Mouse (Mus musculus) CH12.LX (cell line): Measurements from ENCODE around the gene Prpf39. TPM values are rescaled to one million over a fixed set of nuclear protein-coding genes. Genes with fewer than 3 reads are reported as not detected.

Experiments used
- DNase-seq: peaks from one replicate; pipeline ENCODE4 v3.0.0-alpha.2; 2013; ENCODE audit errors: extremely low read depth
- H3K27ac ChIP-seq: 2 replicates; pipeline ENCODE4 v1.5.1; 2012; ENCODE audit warnings: low read depth, mild to moderate bottlenecking, control low read depth, moderate library complexity; ENCODE audit not compliant: insufficient read depth
- H3K27me3 ChIP-seq: replicated peaks from 2 replicates; pipeline ENCODE3; 2012; ENCODE audit warnings: inconsistent platforms
- H3K36me3 ChIP-seq, 2 experiments: replicated peaks in 1 of 2; 2 replicates each; pipeline versions ENCODE3 to v1.6.1; 2012; ENCODE audit warnings: inconsistent platforms in 1 of 2, low read length in 1 of 2, mild to moderate bottlenecking in 1 of 2, mixed read lengths in 1 of 2, moderate library complexity in 1 of 2; ENCODE audit not compliant: control insufficient read depth in 1 of 2, insufficient read depth in 1 of 2
- H3K4me1 ChIP-seq, 2 experiments: 2 replicates each; pipeline ENCODE4 v1.6.1; 2012; ENCODE audit warnings: inconsistent platforms in 1 of 2, moderate library complexity in 1 of 2; ENCODE audit not compliant: insufficient read depth in 2 of 2, control insufficient read depth in 1 of 2
- H3K4me2 ChIP-seq: 2 replicates; pipeline ENCODE4 v1.6.1; 2012; ENCODE audit warnings: low read depth, mild to moderate bottlenecking, control low read depth; ENCODE audit not compliant: poor library complexity, insufficient read depth, severe bottlenecking
- H3K4me3 ChIP-seq, 3 experiments: fragments of 150-350 bp in 1 of 3; sonication (generic) in 1 of 3; replicated peaks in 1 of 3; 2 replicates each; pipeline versions ENCODE3 to v1.5.1; 2011 to 2012; ENCODE audit warnings: low read depth in 2 of 3, low read length in 2 of 3, mild to moderate bottlenecking in 2 of 3, moderate library complexity in 2 of 3, control low read depth in 1 of 3, improper control_type of control experiment in 1 of 3, inconsistent platforms in 1 of 3, mixed read lengths in 1 of 3; ENCODE audit not compliant: poor library complexity in 1 of 3
- H3K79me2 ChIP-seq: replicated peaks from 2 replicates; pipeline ENCODE4 v1.6.1; 2012; ENCODE audit warnings: mild to moderate bottlenecking, moderate library complexity; ENCODE audit not compliant: control insufficient read depth, poor library complexity, insufficient read depth, severe bottlenecking; ENCODE audit errors: extremely low read depth
- H3K9ac ChIP-seq: 2 replicates; pipeline ENCODE4 v1.6.1; 2012; ENCODE audit warnings: low read depth, mild to moderate bottlenecking, control low read depth, moderate library complexity; ENCODE audit not compliant: insufficient read depth
- H3K9me3 ChIP-seq: replicated peaks from 2 replicates; pipeline ENCODE3; 2012; ENCODE audit warnings: low read length, inconsistent platforms, mixed read lengths
- BHLHE40 ChIP-seq: IDR thresholded peaks from 2 replicates; pipeline ENCODE4 v1.6.1; 2011; ENCODE audit warnings: mild to moderate bottlenecking, low read depth, low read length, improper control_type of control experiment
- CTCF ChIP-seq, 2 experiments: IDR thresholded peaks in 1 of 2; conservative IDR thresholded peaks in 1 of 2; 2 replicates each; pipeline ENCODE4 v1.5.1; 2011 to 2012; ENCODE audit warnings: low read depth in 2 of 2, low read length in 2 of 2, improper control_type of control experiment in 1 of 2, inconsistent platforms in 1 of 2, mild to moderate bottlenecking in 1 of 2, moderate library complexity in 1 of 2
- EP300 ChIP-seq: IDR thresholded peaks from 2 replicates; pipeline ENCODE4 v1.6.1; 2011; ENCODE audit warnings: low read length, improper control_type of control experiment
- ETS1 ChIP-seq: conservative IDR thresholded peaks from 2 replicates; pipeline ENCODE4 v1.6.1; 2012; ENCODE audit warnings: low read depth, mild to moderate bottlenecking, inconsistent platforms, low read length, improper control_type of control experiment, moderate library complexity
- GABPA ChIP-seq: IDR thresholded peaks from 2 replicates; pipeline ENCODE4 v1.6.1; 2012; ENCODE audit warnings: low read depth, low read length, improper control_type of control experiment, inconsistent platforms; ENCODE audit not compliant: insufficient replicate concordance
- HCFC1 ChIP-seq: IDR thresholded peaks from 2 replicates; pipeline ENCODE4 v1.6.1; 2012; ENCODE audit warnings: low read depth, mild to moderate bottlenecking, inconsistent platforms, low read length, improper control_type of control experiment
- JUN ChIP-seq: IDR thresholded peaks from 2 replicates; pipeline ENCODE4 v1.6.1; 2011; ENCODE audit warnings: low read depth, mild to moderate bottlenecking, low read length, improper control_type of control experiment, moderate library complexity; ENCODE audit not compliant: insufficient read depth
- JUND ChIP-seq: conservative IDR thresholded peaks from 2 replicates; pipeline ENCODE4 v1.6.1; 2011; ENCODE audit warnings: low read depth, low read length, improper control_type of control experiment
- KAT2A ChIP-seq: IDR thresholded peaks from 2 replicates; pipeline ENCODE4 v1.6.1; 2012; ENCODE audit warnings: low read length, improper control_type of control experiment, inconsistent platforms; ENCODE audit not compliant: insufficient replicate concordance
- MAFK ChIP-seq: IDR thresholded peaks from 2 replicates; pipeline ENCODE4 v1.6.1; 2011; ENCODE audit warnings: low read length, improper control_type of control experiment; ENCODE audit not compliant: insufficient replicate concordance
- MAX ChIP-seq: IDR thresholded peaks from 2 replicates; pipeline ENCODE4 v1.6.1; 2011; ENCODE audit warnings: low read length, improper control_type of control experiment
- MXI1 ChIP-seq: IDR thresholded peaks from 2 replicates; pipeline ENCODE4 v1.6.1; 2011; ENCODE audit warnings: mild to moderate bottlenecking, low read depth, low read length, improper control_type of control experiment
- NELFE ChIP-seq: IDR thresholded peaks from 2 replicates; pipeline ENCODE4 v1.6.1; 2011; ENCODE audit warnings: low read depth, low read length, improper control_type of control experiment
- NRF1 ChIP-seq: IDR thresholded peaks from 2 replicates; pipeline ENCODE4 v1.6.1; 2014; ENCODE audit warnings: low read depth, mild to moderate bottlenecking, inconsistent platforms, low read length, improper control_type of control experiment, moderate library complexity
- PAX5 ChIP-seq: IDR thresholded peaks from 2 replicates; pipeline ENCODE4 v1.6.1; 2012; ENCODE audit warnings: low read length, inconsistent platforms, mixed read lengths
- POLR2A ChIP-seq: IDR thresholded peaks from 2 replicates; pipeline ENCODE4 v1.6.1; 2011; ENCODE audit warnings: low read depth, mild to moderate bottlenecking, improper control_type of control experiment, low read length
- POLR2AphosphoS2 ChIP-seq: IDR thresholded peaks from 2 replicates; pipeline ENCODE4 v1.6.1; 2011; ENCODE audit warnings: low read depth, low read length, improper control_type of control experiment
- RAD21 ChIP-seq: IDR thresholded peaks from 2 replicates; pipeline ENCODE4 v1.6.1; 2011; ENCODE audit warnings: low read depth, mild to moderate bottlenecking, low read length, improper control_type of control experiment, moderate library complexity
- RCOR1 ChIP-seq: conservative IDR thresholded peaks from 2 replicates; pipeline ENCODE4 v1.6.1; 2012; ENCODE audit warnings: low read depth, mild to moderate bottlenecking, inconsistent platforms, low read length, improper control_type of control experiment
- SIN3A ChIP-seq: IDR thresholded peaks from 2 replicates; pipeline ENCODE4 v1.6.1; 2012; ENCODE audit warnings: low read length, improper control_type of control experiment, inconsistent platforms
- TCF12 ChIP-seq: IDR thresholded peaks from 2 replicates; pipeline ENCODE4 v1.6.1; 2014; ENCODE audit warnings: low read depth, mild to moderate bottlenecking, inconsistent platforms, low read length, improper control_type of control experiment
- UBTF ChIP-seq: IDR thresholded peaks from 2 replicates; pipeline ENCODE4 v1.6.1; 2012; ENCODE audit warnings: low read depth, mild to moderate bottlenecking, inconsistent platforms, low read length, improper control_type of control experiment, moderate library complexity
- USF1 ChIP-seq: IDR thresholded peaks from 2 replicates; pipeline ENCODE4 v1.6.1; 2014; ENCODE audit warnings: low read depth, mild to moderate bottlenecking, inconsistent platforms, low read length, improper control_type of control experiment
- ZC3H11A ChIP-seq: IDR thresholded peaks from 2 replicates; pipeline ENCODE4 v1.6.1; 2012; ENCODE audit warnings: low read depth, mild to moderate bottlenecking, inconsistent platforms, low read length, improper control_type of control experiment
- ZKSCAN1 ChIP-seq: IDR thresholded peaks from 2 replicates; pipeline ENCODE4 v1.6.1; 2012; ENCODE audit warnings: low read depth, inconsistent platforms, low read length, improper control_type of control experiment, borderline replicate concordance
- ZMIZ1 ChIP-seq: IDR thresholded peaks from 2 replicates; pipeline ENCODE4 v1.6.1; 2012; ENCODE audit warnings: low read depth, mild to moderate bottlenecking, inconsistent platforms, low read length, improper control_type of control experiment
- dilution Hi-C: fragments of 300-500 bp; cut with MboI; formaldehyde crosslinking; loops from 2 replicates; pipeline ENCODE4 v1.14.3; 2020; ENCODE audit warnings: low sequenced_read_pairs; ENCODE audit not compliant: extremely low pct_unique_long_range_greater_than_20kb, extremely low pct_ligation_motif_present
- in situ Hi-C: fragments of 300-500 bp; cut with MboI; formaldehyde crosslinking; loops from 3 replicates; pipeline ENCODE4 v1.14.3; 2019; ENCODE audit warnings: low sequenced_read_pairs, low pct_ligation_motif_present, low pct_unique_long_range_greater_than_20kb, mixed read lengths
- polyA plus RNA-seq: library from polyadenylated mRNA; unstranded; fragments of >175 nt; gene quantifications from 2 replicates; pipeline ENCODE4 v1.2.1, GENCODE M21; 2012; ENCODE audit warnings: low read depth; ENCODE audit not compliant: insufficient read length
- total RNA-seq, 2 experiments: library from RNA; depleted of rRNA; stranded (reverse); fragments of 300-350 nt in 1 of 2; fragments of >200 nt in 1 of 2; gene quantifications; 2 replicates each; pipeline ENCODE4 v1.2.3; 2012 to 2014

Gene Prpf39
- total and polyA plus RNA-seq, 3 experiments = 15.3 to 34.9 (median 29.6) TPM

GRCm38 (mm10) chr12:65108746-65109145 is 72.6 kb downstream of the Prpf39 start:
- H3K36me3 ChIP-seq = peaks cover 30 to 70% of the 10 kb centered on the region in 2 experiments
- H3K27ac ChIP-seq = no peak overlapping the region
- H3K9me3 ChIP-seq = no peaks in the 10 kb centered on the region
- in situ Hi-C loops (no loop called here), dilution Hi-C loops (no loop called here)
- TF ChIP-seq JUND (no peak), UBTF (no peak), SIN3A (no peak), EP300 (no peak), RCOR1 (no peak), MAX (no peak), ZMIZ1 (no peak), PAX5 (no peak), TCF12 (no peak), GABPA (no peak)
- H3K27me3 ChIP-seq = no peaks in the 10 kb centered on the region
- peaks cover 6% of the 10 kb centered on the region; the same call in 1 of the 2 replicates for H3K79me2 ChIP-seq
- no peak overlapping the region for H3K4me3 ChIP-seq
- DNase-seq = no peak
- H3K4me1 ChIP-seq = no peaks in the 10 kb centered on the region
- H3K9ac ChIP-seq = no peak overlapping the region
- H3K4me2 ChIP-seq = no peak overlapping the region

GRCm38 (mm10) chr12:65111503-65111902 is 75.4 kb downstream of the Prpf39 start:
- Histone ChIP-seq H3K36me3 (peaks cover 24 to 73% of the 10 kb centered on the region in 2 experiments), H3K4me1 (no peaks in the 10 kb centered on the region), H3K79me2 (peaks cover 6% of the 10 kb centered on the region; the same call in 1 of the 2 replicates), H3K4me2 (no peak overlapping the region), H3K4me3 (no peak overlapping the region), H3K27me3 (no peaks in the 10 kb centered on the region), H3K27ac (no peak overlapping the region), H3K9me3 (no peaks in the 10 kb centered on the region), H3K9ac (no peak overlapping the region)
- dilution Hi-C loops (no loop called here), in situ Hi-C loops (no loop called here)
- DNase-seq = no peak
- TF ChIP-seq JUN = no peak
- TF ChIP-seq POLR2A = no peak
- TF ChIP-seq KAT2A = no peak
- TF ChIP-seq ETS1 = no peak
- no peak for TF ChIP-seq POLR2AphosphoS2
- TF ChIP-seq BHLHE40 = no peak
- TF ChIP-seq MXI1 = no peak
- TF ChIP-seq MAX = no peak
- no peak for TF ChIP-seq RAD21
- no peak for TF ChIP-seq NRF1
- no peak for TF ChIP-seq MAFK
- TF ChIP-seq ZMIZ1 = no peak
- no peak for TF ChIP-seq ZC3H11A
- TF ChIP-seq HCFC1 = no peak
- TF ChIP-seq USF1 = no peak
- TF ChIP-seq CTCF (conservative IDR thresholded peaks at IDR 0.05 in 1 of 2, IDR thresholded peaks at IDR 0.05 in 1 of 2; ENCODE audit: low read depth in 2 of 2, low read length in 2 of 2) = no peak
- TF ChIP-seq GABPA = no peak
- no peak for TF ChIP-seq SIN3A
- TF ChIP-seq NELFE = no peak
- no peak for TF ChIP-seq ZKSCAN1
